In genomic region chr17:45506700-45507189, GRCm38 (mm10) we compare ENCODE assay signal across 7 mouse cellular contexts. TPM values are rescaled to one million over a fixed set of nuclear protein-coding genes. Genes with fewer than 3 reads are reported as not detected.
DNase-seq lines count a peak whose midpoint lies in the region; ATAC-seq lines count a peak whose summit lies in the region.

Aars2 (plus strand) TSS chr17:45506841.

- DNase-seq in adrenal gland, adult 18-20 months (ENCODE audit: low spot score in 2 of 2) = peak; percentile 90 to 94
- peak; percentile 96 for DNase-seq in embryo, embryonic 11 days
- DNase-seq in gastrocnemius, postnatal 25 days = peak; percentile 90
- DNase-seq in left cerebral cortex, postnatal 25 days (ENCODE audit: low spot score in 2 of 2) = peak; percentile 92 to 95
- DNase-seq in midbrain, embryonic 10.5 days (ENCODE audit: low spot score) = peak; percentile 95
- peak; percentile 97 for DNase-seq in right cerebral cortex, postnatal 4 days

- peaks cover 4% of the 10 kb centered on the region; the same call in 1 of the 2 replicates for H3K36me3 ChIP-seq in intestine, embryonic 15.5 days
- H3K36me3 ChIP-seq in midbrain, embryonic 10.5 days = peaks cover 31% of the 10 kb centered on the region

- under 1% methylated on average over 42 of the region's 42 CpGs for whole genome bisulfite sequencing in intestine, embryonic 15.5 days
- WGBS in midbrain, embryonic 10.5 days = under 1% methylated on average over 42 of the region's 42 CpGs

- H3K9me3 ChIP-seq in intestine, embryonic 15.5 days = no peaks in the 10 kb centered on the region
- H3K9me3 ChIP-seq in midbrain, embryonic 10.5 days (replicated peaks) = no peaks in the 10 kb centered on the region

- ATAC-seq in intestine, embryonic 15.5 days = peak; percentile 97

- peak within 1 kb of the TSS; percentile 79 for H3K4me3 ChIP-seq in intestine, embryonic 15.5 days (replicated peaks)
- peak within 1 kb of the TSS; percentile 83 for H3K4me3 ChIP-seq in midbrain, embryonic 10.5 days

- H3K4me1 ChIP-seq in intestine, embryonic 15.5 days (replicated peaks) = peaks cover 6% of the 10 kb centered on the region; the same call in 1 of the 2 replicates
- peaks cover 13% of the 10 kb centered on the region for H3K4me1 ChIP-seq in midbrain, embryonic 10.5 days

- H3K9ac ChIP-seq in intestine, embryonic 15.5 days = peak within 1 kb of the TSS; percentile 89

- H3K4me2 ChIP-seq in intestine, embryonic 15.5 days (replicated peaks) = peak within 1 kb of the TSS; percentile 52

- intact Hi-C loops in left cerebral cortex, postnatal 25 days (cut with DNase I) = no loop called here

- H3K27ac ChIP-seq in intestine, embryonic 15.5 days = peak within 1 kb of the TSS; percentile 82
- peak within 1 kb of the TSS; percentile 94 for H3K27ac ChIP-seq in midbrain, embryonic 10.5 days (replicated peaks)

- H3K27me3 ChIP-seq in intestine, embryonic 15.5 days (replicated peaks) = no peaks in the 10 kb centered on the region
- H3K27me3 ChIP-seq in midbrain, embryonic 10.5 days (ENCODE audit: low read depth, poor library complexity, severe bottlenecking) = no peaks in the 10 kb centered on the region

RNA-seq across cellular contexts. Expression of gene Aars2, which starts in this region (rescaled TPM):
- 10 to 100 TPM; 15.8 to 17.3 TPM for total RNA-seq in adrenal gland, adult 18-20 months (2021)
- total RNA-seq in gastrocnemius, postnatal 25 days (2021) = 10 to 100 TPM; 13.5 to 13.8 TPM
- 17.0 and 18.9 TPM in 2 replicates for polyA plus RNA-seq in intestine, embryonic 15.5 days (2015; fragmentation: Nextera tagmentation; extraction: Ambion mirVana)
- total RNA-seq in left cerebral cortex, postnatal 25 days (2021) = 10 to 100 TPM; 23.0 to 24.6 TPM
- 33.9 and 35.7 TPM in 2 replicates for polyA plus RNA-seq in midbrain, embryonic 10.5 days (2016; fragmentation: Nextera tagmentation; extraction: Ambion mirVana)

Comparison
In these comparisons a context has a peak if more than half of its experiments do, and no peak if none do; other contexts are left out.
1. Peak in every context shown above with its lines: DNase-seq, ATAC-seq, H3K4me3 ChIP-seq and H3K27ac ChIP-seq.